In genomic region chr17:26244101-26244841, GRCm38 (mm10) we compare ENCODE assay signal across 8 mouse cellular contexts. TPM values are rescaled to one million over a fixed set of nuclear protein-coding genes. Genes with fewer than 3 reads are reported as not detected.
DNase-seq lines count a peak whose midpoint lies in the region; ATAC-seq and TF ChIP-seq lines count a peak whose summit lies in the region.

Gene Fam234a, minus strand, starts transcription at chr17:26244242.

- peak; percentile 32; the same call in 1 of the 2 replicates for TF ChIP-seq CTCF in gastrocnemius, adult 2 months (IDR thresholded peaks at IDR 0.05)

- H3K9ac ChIP-seq in hindbrain, embryonic 16.5 days (ENCODE audit: low read depth, low read length): peak within 1 kb of the TSS; percentile 72

- peak within 1 kb of the TSS; percentile 78 for H3K4me2 ChIP-seq in hindbrain, embryonic 16.5 days (ENCODE audit: low read length)

- ATAC-seq in activated CD4-positive, CD25-positive, alpha-beta regulatory T cell, adult 4 months: peak; percentile 84
- peak; percentile 84 for ATAC-seq in common myeloid progenitor, adult 5-6 weeks (replicated peaks; ENCODE audit: low read depth, poor library complexity, severe bottlenecking)
- peak; percentile 97 for ATAC-seq in hindbrain, embryonic 16.5 days

- peak within 1 kb of the TSS; percentile 96 for H3K27ac ChIP-seq in gastrocnemius, adult 2 months
- peak within 1 kb of the TSS; percentile 73 for H3K27ac ChIP-seq in hindbrain, embryonic 16.5 days (ENCODE audit: low read depth, low read length)

- intact Hi-C loops in gastrocnemius, adult 2 months (cut with DNase I): loop anchor here (1.0 to 5.0 kb wide), 2 partner anchors 8 to 107 kb away; partner anchors contain the start of genes Axin1 and Luc7l

- no peaks in the 10 kb centered on the region for H3K27me3 ChIP-seq in hindbrain, embryonic 16.5 days (replicated peaks; ENCODE audit: control insufficient read depth, insufficient read depth, low read length)

- H3K36me3 ChIP-seq in hindbrain, embryonic 16.5 days (ENCODE audit: control insufficient read depth, insufficient read depth, low read length): no peaks in the 10 kb centered on the region

- peak; percentile 98 for DNase-seq in gastrocnemius, adult 2 months
- peak; percentile 89 for DNase-seq in left cerebral cortex, adult 11 months (ENCODE audit: low spot score)
- peak; percentile 98 for DNase-seq in lung, postnatal 36 days
- DNase-seq in retina, embryonic 14.5 days (ENCODE audit: low spot score): peak; percentile 97
- peak; percentile 94 for DNase-seq in thymus, postnatal 4 days

- peak within 1 kb of the TSS; percentile 92 for H3K4me3 ChIP-seq in gastrocnemius, adult 2 months
- peak within 1 kb of the TSS; percentile 64 for H3K4me3 ChIP-seq in hindbrain, embryonic 16.5 days (ENCODE audit: low read length)

- no peaks in the 10 kb centered on the region for H3K9me3 ChIP-seq in hindbrain, embryonic 16.5 days (ENCODE audit: control insufficient read depth, low read length)

- peaks cover 10% of the 10 kb centered on the region for H3K4me1 ChIP-seq in hindbrain, embryonic 16.5 days (ENCODE audit: control insufficient read depth, insufficient read depth, low read depth, low read length)

- 5% methylated on average over 31 of the region's 33 CpGs for WGBS in hindbrain, embryonic 16.5 days

RNA-seq across cellular contexts. Expression of gene Fam234a, which starts in this region (rescaled TPM):
- polyA plus RNA-seq in activated CD4-positive, CD25-positive, alpha-beta regulatory T cell, adult 4 months (2017; shearing (Covaris generic)): 10 to 100 TPM; 20.9 to 21.3 TPM
- total RNA-seq in common myeloid progenitor, adult 5-6 weeks (2017): 6.9 and 8.3 TPM in 2 replicates
- 10 to 100 TPM; 65.6 to 86.0 TPM for total RNA-seq in gastrocnemius, adult 2 months (2021)
- polyA plus RNA-seq in hindbrain, embryonic 16.5 days (2015; fragmentation: Nextera tagmentation; extraction: Ambion mirVana): 35.9 and 39.5 TPM in 2 replicates

Comparison
In these comparisons a context has a peak if more than half of its experiments do, and no peak if none do; other contexts are left out.
1. Peak in every context shown above with its lines: DNase-seq, ATAC-seq, H3K4me3 ChIP-seq and H3K27ac ChIP-seq.